Mouse (Mus musculus): Measurements from ENCODE around the gene Sh3glb2.

The Sh3glb2 gene

DNA sequence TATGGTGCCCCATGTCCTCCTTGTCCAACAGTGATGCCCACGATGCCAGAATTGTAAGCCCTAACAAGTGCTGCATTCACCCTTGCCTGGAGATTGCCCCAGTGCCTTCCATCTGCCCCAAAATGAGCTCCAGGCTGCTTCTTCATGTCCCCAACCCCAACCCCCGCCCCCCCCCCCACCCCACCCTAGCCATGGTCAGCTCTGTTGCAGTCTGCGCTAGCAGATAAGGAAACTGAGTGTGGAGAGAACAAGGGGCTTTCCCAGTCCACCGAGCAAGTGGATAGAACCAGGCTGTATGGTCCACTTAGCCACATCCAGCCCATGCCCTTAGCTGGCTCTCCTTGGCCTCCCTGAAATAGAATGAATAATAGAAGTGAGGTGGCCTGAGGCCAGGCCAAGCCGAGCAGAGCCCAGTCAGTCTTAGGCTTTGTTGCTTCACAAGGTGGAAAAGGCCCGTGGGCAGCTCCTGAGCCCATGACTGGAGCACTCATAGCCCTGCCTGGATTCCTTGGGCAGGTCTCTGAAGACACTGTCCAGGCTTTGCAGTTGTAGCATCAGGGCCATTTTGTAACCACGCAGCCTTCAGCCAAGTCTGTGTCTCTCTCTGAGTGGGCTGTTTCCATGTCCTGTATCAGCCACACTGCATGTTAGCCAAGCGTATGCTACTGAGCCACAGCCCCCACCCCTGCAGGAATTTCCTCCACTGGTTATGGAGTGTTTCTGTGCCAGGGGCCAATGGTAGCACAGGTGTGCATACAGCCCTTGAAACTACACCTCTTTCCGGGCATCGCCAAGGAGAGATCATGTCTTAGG is 21.6 kb upstream of the Sh3glb2 start:
- no peak for DNase-seq (ENCODE audit: low read depth, low spot score)

DNA sequence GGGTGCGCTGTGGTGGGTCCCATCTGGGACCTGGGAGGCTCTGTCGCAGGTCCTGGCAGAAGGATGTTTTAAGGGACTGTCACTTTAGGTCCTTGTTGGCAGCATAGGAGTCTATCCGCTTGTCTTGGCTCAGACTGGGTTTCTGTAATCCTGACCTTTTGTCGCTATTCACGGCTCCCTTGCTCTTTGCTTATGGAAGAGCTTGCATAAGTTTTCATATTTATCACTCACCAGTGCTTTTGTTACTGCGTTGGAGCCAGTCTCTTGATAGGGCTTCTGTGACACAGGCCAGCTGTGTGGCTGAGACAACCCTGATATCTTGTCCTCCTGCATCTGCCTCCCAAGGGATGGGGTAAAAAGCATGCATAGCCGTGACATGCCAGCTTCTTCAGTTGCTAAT is 20.2 kb upstream of the Sh3glb2 start:
- DNase-seq (ENCODE audit: low read depth, low spot score) = no peak

DNA sequence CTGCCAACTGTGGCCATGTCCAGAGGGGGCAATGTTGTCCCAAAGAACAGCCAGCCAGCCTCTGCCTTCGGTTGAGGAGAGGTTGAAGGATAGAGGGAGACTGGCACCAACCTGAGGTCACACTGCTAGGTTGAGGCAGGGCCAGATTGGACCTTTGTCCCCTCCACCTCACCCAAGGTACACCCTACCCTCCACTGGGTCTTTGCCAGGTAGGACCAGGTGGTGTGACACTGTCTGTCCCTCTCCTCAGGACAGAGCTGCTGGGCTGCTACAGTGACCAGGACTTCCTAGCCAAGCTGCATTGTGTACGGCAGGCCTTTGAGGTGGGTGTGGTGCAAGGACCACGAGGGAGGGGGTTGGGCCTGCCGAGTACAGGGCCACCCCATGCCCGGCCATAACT is 18.6 kb upstream of the Sh3glb2 start:
- DNase-seq (ENCODE audit: low read depth, low spot score) = no peak

DNA sequence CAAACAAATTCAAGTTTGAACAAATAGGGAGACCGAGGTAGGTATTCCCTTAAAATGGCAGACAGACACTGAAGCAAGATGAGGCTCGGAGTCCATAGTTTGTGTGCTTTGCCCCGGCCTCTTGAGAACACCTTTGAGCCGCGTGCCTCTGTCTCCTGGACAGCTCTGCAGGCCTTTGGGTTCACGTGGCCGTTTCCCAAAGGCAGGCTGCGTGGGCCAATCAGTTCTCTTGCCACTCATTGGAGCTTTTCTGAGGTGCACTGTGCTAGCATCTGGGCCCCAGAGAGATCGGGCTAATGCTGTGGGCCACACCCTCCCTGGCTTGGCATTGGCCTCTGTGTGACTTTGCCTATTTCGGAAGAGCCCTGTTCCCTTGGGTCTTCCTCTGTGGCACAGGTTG is 16.8 kb upstream of the Sh3glb2 start:
- no peak for DNase-seq (ENCODE audit: low read depth, low spot score)

DNA sequence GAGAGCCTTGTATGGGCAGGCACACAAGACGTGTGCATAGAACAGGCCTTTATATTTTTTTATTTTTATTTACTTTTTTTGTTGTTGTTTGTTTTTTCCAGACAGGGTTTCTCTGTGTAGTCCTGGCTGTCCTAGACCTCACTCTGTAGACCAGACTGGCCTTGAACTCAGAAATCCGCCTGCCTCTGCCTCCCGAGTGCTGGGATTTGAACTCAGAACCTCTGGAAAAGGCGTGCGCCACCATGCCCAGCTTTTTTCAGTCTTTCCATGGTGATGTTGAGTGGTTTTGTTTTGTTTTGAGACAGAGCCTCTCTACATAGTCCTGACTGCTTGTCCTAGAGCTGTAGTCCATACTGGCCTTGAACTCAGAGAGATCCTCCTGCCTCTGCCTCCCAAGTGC is 13.6 kb upstream of the Sh3glb2 start:
- DNase-seq (ENCODE audit: low read depth, low spot score) = no peak

DNA sequence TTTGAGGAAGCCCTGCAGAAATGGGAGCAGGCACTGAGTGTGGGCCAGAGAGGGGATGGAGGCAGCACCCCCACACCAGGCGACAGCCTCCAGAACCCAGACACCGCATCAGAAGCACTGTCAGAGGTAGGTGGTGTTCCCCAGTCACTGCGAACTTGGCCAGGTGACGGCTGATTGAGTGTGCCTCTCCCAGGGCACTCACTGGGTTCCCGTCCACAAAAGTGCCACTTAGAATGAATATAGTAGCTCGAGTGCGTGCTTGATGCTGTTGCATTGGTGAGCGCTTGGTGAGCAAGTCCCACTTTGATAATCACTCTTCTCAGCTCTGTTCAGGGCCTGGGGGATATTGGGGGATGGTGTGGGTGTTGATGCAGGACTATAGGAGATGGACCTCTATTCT is 12.4 kb upstream of the Sh3glb2 start:
- DNase-seq (ENCODE audit: low read depth, low spot score) = no peak

DNA sequence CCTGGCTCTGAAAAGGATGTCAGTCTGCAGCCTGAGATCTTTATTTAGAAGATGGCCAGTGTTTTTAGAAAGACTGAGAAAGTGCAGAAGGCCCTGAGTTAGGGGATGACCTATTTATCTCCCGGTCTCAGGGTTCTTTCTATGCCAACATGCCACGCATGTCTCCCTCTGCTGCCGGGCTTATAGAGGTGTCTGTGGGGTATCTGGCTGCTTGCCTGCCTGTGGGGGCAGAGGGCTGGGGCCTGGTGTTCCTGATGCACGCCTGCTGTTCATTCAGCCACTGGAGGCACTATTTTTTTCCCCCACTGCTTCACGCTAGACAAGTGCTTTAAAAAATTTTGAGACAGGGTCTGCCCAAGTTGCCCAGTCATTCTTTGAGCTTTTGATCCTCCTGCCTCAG is 7.1 kb upstream of the Sh3glb2 start:
- DNase-seq (ENCODE audit: low read depth, low spot score) = no peak

DNA sequence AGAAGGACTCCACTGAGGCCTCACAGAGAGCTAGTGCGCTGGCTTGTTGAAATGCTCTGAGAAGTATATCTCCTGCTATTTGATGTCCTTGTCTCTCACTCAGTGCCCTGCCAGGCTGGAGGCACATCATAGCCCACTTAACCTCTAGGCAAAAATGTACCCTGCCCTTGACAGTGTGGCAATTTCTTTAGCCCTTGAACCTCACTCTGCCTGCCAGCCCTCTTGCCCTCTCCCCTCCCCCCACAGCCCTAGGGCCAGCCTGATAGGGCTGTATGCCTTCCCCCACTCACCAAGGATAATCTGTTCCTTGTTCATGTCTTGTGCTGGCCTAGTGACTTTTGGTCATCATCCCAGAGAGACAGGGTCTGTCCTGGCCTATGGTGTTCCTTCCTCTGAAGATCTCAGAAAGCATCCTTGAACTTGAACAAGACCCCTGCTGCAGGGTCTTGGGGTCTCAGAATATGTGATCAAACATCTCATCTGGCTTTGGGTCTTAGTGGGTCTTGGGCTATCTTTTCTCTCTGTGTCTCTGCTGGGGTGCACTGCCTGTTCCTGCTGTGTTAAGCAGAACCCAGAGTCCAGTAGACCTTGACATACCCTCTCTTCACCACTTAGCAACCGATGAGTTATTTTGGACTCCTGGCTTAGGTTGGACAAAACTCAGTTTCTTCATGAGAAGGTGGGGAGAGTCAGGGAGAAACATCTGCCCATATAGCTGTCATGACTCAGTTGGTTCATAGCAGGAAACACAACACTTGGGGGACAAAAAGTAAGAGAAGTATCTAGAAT is 6.3 kb upstream of the Sh3glb2 start:
- no peak for DNase-seq (ENCODE audit: low read depth, low spot score)

DNA sequence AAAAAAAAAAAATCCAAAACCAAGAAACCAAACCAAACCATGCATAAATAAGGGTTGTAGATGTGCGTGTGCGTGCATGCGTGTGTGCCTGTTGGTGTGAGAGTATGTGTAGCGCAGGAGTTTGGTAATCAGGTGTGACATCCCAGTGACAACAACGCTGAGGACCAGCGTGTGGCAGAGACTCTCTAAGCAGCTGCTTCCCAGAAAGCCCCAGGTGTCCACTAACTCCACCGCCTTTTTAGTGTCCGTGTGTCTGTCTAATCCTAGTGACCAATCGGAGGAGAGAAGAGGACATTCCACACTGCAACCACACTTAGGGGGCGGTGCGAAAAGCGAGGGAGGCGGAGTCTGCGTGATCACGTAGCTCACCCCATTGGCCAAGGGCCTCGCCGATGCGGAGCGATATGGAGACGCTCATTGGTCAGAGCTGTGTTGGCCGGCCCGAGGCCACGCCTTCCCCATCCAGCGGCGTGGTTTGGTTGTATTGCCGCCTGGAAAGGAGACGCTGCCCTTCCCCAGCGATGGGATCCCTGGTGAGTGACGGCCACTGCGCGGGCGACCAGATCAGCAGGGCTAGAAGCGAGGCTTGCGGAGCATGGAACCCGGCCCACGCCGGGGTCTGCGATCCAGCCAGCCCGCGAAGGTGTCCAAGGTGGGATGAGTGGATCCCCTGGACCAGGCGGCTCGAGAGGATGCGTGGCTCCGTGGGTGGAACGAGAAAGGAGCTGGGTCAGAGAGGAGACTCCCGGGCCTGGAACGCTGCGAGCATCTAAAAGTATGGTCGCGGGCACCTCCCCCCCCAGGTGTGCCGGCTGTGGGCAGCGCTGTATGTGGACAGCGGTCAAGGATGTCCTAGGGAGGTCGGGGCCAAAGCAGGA is 4.9 kb upstream of the Sh3glb2 start, which contains the start of gene Miga2:
TSS of gene Miga2 (plus strand) at position 461 of the 878 bp plus-strand sequence.
- peak; percentile 99 for DNase-seq (ENCODE audit: low read depth, low spot score)

DNA sequence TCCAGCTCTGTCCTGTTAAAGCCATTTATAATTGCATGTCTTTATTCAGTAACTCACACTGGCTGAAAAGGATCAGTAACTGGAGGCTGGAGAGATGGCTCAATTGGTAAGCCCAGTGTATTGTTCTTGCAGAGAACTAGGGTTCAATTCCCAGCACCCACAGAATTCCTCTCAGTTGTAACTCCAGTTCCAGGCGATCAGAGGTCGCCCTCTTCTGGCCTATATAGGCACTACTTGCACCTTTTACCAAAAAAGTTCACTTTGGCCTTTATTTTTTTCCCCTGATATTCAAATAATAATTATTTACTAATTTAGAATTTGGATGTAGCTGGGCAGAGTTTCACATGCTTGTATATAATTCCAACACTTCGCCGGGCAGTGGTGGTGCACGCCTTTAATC is 3.7 kb upstream of the Sh3glb2 start:
- no peak for DNase-seq (ENCODE audit: low read depth, low spot score)

DNA sequence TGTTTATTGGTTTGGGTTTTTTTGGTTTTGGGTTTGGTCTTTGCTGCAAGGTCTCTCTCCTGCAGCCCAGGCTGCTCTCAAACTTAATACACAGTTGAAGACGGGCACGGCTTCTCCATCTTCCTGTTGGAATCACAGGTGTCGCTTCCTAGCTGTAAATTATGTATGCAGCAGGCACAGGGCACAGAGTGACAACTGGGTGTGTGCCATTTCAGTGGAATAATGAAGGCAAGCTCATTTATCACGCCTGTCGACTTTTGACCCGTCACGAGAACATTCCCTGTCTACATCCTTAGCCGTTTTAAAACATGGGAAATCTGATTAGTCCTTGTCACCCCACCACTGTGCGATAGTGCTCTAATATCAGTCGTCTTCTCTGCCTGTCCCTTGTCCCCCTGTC is 1.5 kb upstream of the Sh3glb2 start:
- no peak for DNase-seq (ENCODE audit: low read depth, low spot score)

DNA sequence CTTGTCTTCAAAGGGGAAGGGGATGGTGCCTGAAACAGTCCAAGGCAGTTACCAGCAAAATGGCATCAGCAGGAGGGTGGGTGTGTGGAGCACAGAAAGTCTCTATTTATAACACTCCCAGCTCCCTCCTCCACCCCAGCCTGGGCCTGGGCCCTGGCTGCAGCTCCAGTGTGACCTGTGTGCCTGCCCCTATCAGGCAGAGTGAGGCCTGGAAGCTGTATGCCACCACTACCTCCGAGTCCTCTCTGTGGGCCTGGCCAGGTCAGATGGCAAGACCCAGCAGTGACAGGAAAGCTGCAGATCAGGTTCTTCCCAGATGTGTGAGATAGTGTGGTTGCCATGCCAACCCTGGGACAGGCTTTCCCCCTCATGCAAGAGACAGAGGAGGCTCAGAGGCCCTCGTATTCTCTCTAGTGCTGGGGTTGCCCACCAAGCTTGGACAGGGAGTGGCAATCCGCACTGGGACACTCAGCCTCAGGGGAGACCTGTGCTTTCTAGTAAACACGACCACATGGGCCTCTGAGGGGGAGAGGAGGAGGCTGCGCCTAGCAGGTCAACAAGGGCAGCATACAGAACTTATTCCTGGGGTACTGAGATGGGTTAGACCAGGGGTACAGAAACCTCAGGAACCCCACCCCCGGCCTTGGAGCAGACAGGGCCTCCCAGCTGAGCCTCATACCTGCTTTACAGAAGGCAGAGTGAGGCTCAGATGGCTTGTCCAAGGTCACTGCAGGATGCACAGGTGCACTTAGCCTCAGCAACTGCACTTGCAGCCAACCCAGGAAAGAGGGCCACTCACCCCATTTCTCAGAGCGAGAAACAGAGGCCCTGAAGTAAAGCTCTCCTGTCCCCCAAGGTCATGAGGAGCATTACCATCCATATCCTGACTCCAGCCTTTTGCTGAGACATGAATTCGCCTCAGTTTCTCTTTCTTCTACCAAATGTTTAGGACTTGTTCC is 1.3 kb downstream of the Sh3glb2 start:
- DNase-seq (ENCODE audit: low read depth, low spot score) = no peak

DNA sequence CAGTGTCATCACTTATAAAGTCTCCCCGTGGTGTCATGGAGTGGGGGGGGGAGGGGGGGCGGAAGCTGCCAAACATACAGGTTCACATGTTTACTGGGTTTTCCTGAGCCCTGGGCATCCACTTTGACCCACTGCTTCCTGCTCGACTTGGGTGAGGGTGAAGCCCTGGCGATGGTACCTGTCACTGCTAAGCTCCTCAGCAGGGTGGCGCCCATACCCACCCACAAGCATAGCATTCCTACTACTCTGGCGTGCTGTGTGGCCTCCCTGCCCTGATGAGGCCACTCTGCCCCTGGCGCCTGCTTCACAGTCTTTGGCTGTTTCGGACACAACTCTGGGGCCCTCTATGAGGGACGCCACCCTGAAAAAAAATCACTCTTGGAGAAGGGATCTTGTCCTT is 2.2 kb downstream of the Sh3glb2 start:
- no peak for DNase-seq (ENCODE audit: low read depth, low spot score)

DNA sequence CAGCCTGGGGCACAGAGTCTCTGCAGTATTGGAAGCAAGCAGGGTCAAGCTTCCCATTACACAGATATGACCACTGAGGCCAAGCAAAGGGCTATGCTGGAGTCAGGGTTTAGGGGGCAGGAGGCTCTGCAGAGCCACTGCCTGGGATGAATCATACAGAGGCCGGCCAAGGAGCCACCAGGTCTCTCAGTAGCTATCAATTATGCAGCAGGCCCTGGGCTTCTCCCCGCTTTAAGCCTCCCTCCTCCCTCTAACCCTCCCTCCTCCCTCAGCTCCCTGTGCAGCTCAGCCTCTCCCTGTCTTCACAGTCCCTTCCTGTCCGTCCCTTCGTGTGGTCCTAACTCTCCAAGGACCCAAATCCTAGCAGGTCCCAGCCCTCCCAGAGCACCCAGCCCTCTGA is 2.9 kb downstream of the Sh3glb2 start:
- DNase-seq (ENCODE audit: low read depth, low spot score) = no peak

DNA sequence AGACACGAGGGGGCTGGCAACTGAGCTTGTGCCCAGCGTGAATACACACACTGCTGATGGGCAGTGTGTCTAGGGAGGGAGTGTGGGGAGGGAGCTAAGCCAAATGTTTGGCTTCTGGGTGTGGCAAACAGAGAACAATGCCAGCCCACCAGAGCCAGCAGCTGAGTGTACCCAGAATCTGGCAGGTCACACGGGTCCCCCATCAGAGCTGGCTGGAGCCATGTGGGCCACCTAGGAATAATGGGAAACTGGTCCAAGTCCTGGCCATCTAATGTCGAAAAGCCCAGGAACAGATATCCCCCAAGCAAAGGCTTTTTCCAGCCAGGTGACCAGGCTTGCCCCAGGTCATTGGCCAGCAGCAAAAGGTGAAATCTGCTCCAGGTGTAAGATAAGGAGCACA is 3.3 kb downstream of the Sh3glb2 start:
- DNase-seq (ENCODE audit: low read depth, low spot score) = no peak

DNA sequence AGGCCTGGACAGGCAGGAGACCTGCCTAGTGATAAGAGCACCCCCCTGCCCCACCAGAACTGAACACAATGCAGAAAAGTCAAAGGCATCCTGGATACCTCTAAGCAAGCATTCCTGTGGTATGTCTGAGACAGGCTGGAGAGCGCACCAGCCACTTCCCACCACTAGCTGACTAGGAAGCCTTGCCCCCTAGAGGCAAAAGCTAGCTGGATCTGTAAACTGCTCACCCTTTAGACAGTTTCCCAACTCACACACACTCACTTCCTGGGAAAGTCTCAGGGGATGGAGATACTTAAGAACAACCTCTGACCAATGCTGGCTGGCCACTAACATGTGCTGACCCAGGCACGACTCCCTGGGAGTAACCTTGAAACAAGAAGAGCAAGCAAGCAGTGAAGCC is 8.0 kb downstream of the Sh3glb2 start:
- no peak for DNase-seq (ENCODE audit: low read depth, low spot score)

DNA sequence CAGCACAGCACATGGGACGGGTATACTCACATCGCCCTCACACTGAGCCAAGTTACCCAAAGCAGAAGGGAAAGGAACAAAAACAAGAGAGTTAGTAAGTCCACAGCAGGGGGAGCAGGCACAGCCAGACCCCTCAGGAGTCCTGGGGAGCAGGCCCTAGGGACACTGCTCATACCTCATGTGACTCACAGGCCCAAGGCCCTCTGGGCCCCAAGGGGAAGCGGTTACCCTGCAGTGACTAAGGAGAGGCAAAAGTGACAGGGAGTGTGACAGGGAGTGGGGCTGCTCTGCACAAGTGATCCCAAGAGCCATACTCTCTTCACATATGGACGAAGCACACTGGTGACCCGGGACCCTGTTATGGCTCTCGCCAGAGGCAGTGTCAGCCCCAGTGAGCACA is 9.9 kb downstream of the Sh3glb2 start:
- DNase-seq (ENCODE audit: low read depth, low spot score) = no peak

DNA sequence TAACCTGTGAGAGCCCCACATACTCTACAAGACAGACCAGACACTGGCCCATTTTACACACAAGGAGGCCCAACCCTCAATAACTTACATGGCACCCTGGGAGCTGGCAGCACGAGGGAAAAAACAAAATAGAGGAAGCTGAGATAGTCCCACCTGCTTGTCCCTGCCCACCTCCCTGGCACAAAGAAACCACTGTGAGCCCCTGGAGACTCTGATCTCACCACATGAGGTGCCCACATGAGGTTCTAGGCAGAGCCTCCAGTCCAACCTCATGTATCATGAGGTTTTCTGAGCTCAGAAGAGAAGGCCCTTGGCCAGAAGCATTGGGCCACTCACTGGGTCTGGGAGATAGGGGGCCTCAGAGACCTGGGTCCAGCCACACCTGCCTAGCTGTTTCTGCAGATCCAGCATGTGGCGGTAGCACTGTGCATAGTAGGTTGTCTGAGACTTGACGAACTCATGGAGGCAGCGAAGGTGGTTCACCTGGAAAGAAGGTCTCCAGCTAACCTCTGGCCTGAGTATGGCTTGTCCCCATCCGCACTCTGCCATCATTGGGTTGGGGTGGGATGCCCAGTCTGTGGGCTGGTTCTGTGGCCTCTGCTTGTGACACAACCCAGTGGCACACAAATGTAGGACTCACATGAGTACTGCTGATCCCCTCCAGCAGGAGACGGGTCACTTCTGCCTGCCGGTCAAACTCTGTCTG is 13.0 kb downstream of the Sh3glb2 start:
- no peak for DNase-seq (ENCODE audit: low read depth, low spot score)

DNA sequence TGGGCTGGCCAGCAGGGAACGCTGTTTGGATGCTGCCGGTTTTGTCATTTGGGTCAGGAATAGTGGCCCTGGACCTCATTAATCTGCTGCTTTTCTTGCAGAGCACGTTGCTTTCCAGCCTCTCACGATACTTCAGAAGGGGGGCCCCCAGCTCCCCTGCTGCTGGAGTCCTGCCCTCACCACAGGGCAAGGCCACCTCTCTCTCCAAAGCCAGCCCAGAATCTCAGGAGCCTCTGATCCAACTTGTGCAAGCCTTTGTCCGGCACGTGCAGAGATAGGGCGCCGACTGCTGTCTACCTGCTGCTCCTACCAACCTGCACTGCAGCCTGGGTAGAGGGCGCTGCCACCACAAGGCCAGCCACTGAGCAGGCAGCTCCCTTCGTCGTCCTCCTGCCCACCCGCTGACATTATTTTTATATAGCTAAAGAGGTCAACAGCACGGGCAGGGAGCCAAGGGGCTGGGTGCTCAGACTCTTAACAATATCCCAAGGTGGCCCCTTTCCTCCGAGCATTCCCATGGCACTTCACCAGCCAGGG is 15.5 kb downstream of the Sh3glb2 start:
- DNase-seq (ENCODE audit: low read depth, low spot score) = no peak

DNA sequence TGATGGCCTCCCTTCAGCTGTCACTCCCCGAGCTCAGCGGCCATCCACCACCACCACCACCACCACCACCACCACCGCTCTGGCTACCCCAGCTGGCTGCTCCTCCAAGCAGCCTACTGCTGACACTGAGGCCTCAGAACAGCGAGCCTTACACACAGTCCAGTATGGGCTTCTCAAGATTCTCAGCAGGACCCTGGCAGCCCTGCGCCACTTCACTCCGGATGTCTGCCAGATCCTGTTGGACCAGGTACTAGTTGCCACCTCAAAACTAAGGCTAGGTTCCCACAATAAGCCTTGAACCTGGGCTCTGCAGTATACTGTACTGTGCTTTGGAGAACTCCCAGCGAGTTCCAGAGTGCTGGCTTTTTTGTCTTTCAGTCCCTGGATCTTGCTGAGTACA is 16.6 kb downstream of the Sh3glb2 start:
- DNase-seq (ENCODE audit: low read depth, low spot score) = no peak

Measured in forelimb bud, embryonic 11.5 days (tissue).